Mouse (Mus musculus) small intestine, adult 2 months (tissue): ENCODE data around the gene P2rx7. TPM values are rescaled to one million over a fixed set of nuclear protein-coding genes. Genes with fewer than 3 reads are reported as not detected.

ENCODE experiments used
- H3K27ac ChIP-seq: fragments of 200-500 bp; 2 replicates; pipeline ENCODE4 v1.5.1; 2012; ENCODE audit warnings: low read depth, low read length, control low read depth, inconsistent platforms; ENCODE audit not compliant: insufficient read depth
- H3K27me3 ChIP-seq: fragments of 200-500 bp; 2 replicates; pipeline ENCODE4 v1.6.1; 2012; ENCODE audit warnings: mild to moderate bottlenecking, moderate library complexity, low read length, inconsistent platforms; ENCODE audit not compliant: control insufficient read depth, insufficient read depth
- H3K36me3 ChIP-seq: fragments of 200-500 bp; 2 replicates; pipeline ENCODE4 v1.6.1; 2012; ENCODE audit warnings: mild to moderate bottlenecking, low read length, control low read depth, inconsistent platforms; ENCODE audit not compliant: control insufficient read depth, insufficient read depth
- H3K4me1 ChIP-seq: fragments of 200-500 bp; 2 replicates; pipeline ENCODE4 v1.6.1; 2012; ENCODE audit warnings: low read length, inconsistent platforms, mixed read lengths; ENCODE audit not compliant: control insufficient read depth, insufficient read depth, insufficient read length
- H3K4me3 ChIP-seq: fragments of 200-500 bp; 2 replicates; pipeline ENCODE4 v1.5.1; 2012; ENCODE audit warnings: low read depth, mild to moderate bottlenecking, control low read depth, inconsistent platforms, low read length, moderate library complexity
- CTCF ChIP-seq: fragments of 200-500 bp; IDR thresholded peaks from 2 replicates; pipeline ENCODE4 v1.5.1; 2012; ENCODE audit warnings: low read depth, mild to moderate bottlenecking, control low read depth, inconsistent platforms, low read length, moderate library complexity, mixed read lengths; ENCODE audit not compliant: insufficient replicate concordance, insufficient read length; ENCODE audit errors: extremely low read depth
- POLR2A ChIP-seq: fragments of 200-500 bp; IDR thresholded peaks from 2 replicates; pipeline ENCODE4 v1.6.1; 2012; ENCODE audit warnings: low read depth, mild to moderate bottlenecking, control low read depth, inconsistent platforms, low read length, moderate library complexity
- WGBS: fragments of 180-500 bp; shearing (Covaris S2); methylation state at CpG from one replicate; pipeline ENCODE4 v1.1.7; 2018; 5-methylcytosine and 5-hydroxymethylcytosine counted together
- polyA plus RNA-seq: library from polyadenylated mRNA; depleted of rRNA; stranded (reverse); fragments of >200 nt; gene quantifications from 2 replicates; pipeline ENCODE4 v1.2.3, GENCODE M21; 2012

P2rx7 gene
- polyA plus RNA-seq, 1 experiment, result 24.3 TPM

- H3K4me3 ChIP-seq, result no peak overlapping the region
- H3K27me3 ChIP-seq, result no peaks in the 10 kb centered on the region
- 94% methylated on average over 5 of the region's 5 CpGs for WGBS
- H3K4me1 ChIP-seq, result no peaks in the 10 kb centered on the region
- no peak overlapping the region for H3K27ac ChIP-seq
- no peaks in the 10 kb centered on the region for H3K36me3 ChIP-seq
- TF ChIP-seq POLR2A (no peak), CTCF (no peak)
Measured at GRCm38 (mm10) chr5:122672298-122672697, 28.6 kb downstream of the P2rx7 start.

- Histone ChIP-seq H3K36me3 (no peaks in the 10 kb centered on the region), H3K4me3 (no peak overlapping the region), H3K4me1 (no peaks in the 10 kb centered on the region), H3K27ac (no peak overlapping the region), H3K27me3 (no peaks in the 10 kb centered on the region)
- no peak for TF ChIP-seq POLR2A
- TF ChIP-seq CTCF, result no peak
- WGBS, result 83% methylated on average over 8 of the region's 8 CpGs
Measured at GRCm38 (mm10) chr5:122676002-122676401, 32.3 kb downstream of the P2rx7 start.

GRCm38 (mm10) chr5:122677983-122678382 lies 34.3 kb downstream of the P2rx7 start:
- Histone ChIP-seq H3K27me3 (no peaks in the 10 kb centered on the region), H3K4me3 (no peak overlapping the region), H3K36me3 (0 out of 2 replicates have a peak, but pooled peaks cover 3% of the 10 kb centered on the region), H3K27ac (no peak overlapping the region), H3K4me1 (no peaks in the 10 kb centered on the region)
- 87% methylated on average over 9 of the region's 9 CpGs for WGBS
- TF ChIP-seq POLR2A, result no peak
- TF ChIP-seq CTCF, result no peak

GRCm38 (mm10) chr5:122679881-122680280 lies 36.2 kb downstream of the P2rx7 start:
- Histone ChIP-seq H3K27me3 (no peaks in the 10 kb centered on the region), H3K4me1 (no peaks in the 10 kb centered on the region), H3K27ac (no peak overlapping the region), H3K36me3 (0 out of 2 replicates have a peak, but pooled peaks cover 3% of the 10 kb centered on the region), H3K4me3 (no peak overlapping the region)
- TF ChIP-seq CTCF, result no peak
- TF ChIP-seq POLR2A, result no peak
- 84% methylated on average over 8 of the region's 8 CpGs for WGBS

- WGBS, result 89% methylated on average over 12 of the region's 12 CpGs
- Histone ChIP-seq H3K4me3 (no peak overlapping the region), H3K27ac (no peak overlapping the region), H3K4me1 (no peaks in the 10 kb centered on the region), H3K27me3 (no peaks in the 10 kb centered on the region), H3K36me3 (0 out of 2 replicates have a peak, but pooled peaks cover 3% of the 10 kb centered on the region)
- TF ChIP-seq CTCF (no peak), POLR2A (no peak)
Measured at GRCm38 (mm10) chr5:122681276-122681675, 37.6 kb downstream of the P2rx7 start.

GRCm38 (mm10) chr5:122683926-122684325 lies 40.2 kb downstream of the P2rx7 start:
- TF ChIP-seq CTCF (no peak), POLR2A (no peak)
- 79% methylated on average over 10 of the region's 10 CpGs for WGBS
- H3K4me1 ChIP-seq, result no peaks in the 10 kb centered on the region
- H3K4me3 ChIP-seq, result no peak overlapping the region
- H3K27me3 ChIP-seq, result no peaks in the 10 kb centered on the region
- H3K27ac ChIP-seq, result peak overlapping the region; percentile 46; the same call in 1 of the 2 replicates
- H3K36me3 ChIP-seq, result 0 out of 2 replicates have a peak, but pooled peaks cover 3% of the 10 kb centered on the region

GRCm38 (mm10) chr5:122687391-122687790 lies 43.7 kb downstream of the P2rx7 start:
- no peak for TF ChIP-seq POLR2A
- no peak for TF ChIP-seq CTCF
- H3K27me3 ChIP-seq, result no peaks in the 10 kb centered on the region
- no peaks in the 10 kb centered on the region for H3K36me3 ChIP-seq
- peaks cover 10% of the 10 kb centered on the region; the same call in 1 of the 2 replicates for H3K4me1 ChIP-seq
- no peak overlapping the region for H3K27ac ChIP-seq
- no peak overlapping the region for H3K4me3 ChIP-seq
- 81% methylated on average over 4 of the region's 4 CpGs for WGBS

GRCm38 (mm10) chr5:122689153-122689552 lies 45.4 kb downstream of the P2rx7 start:
- Histone ChIP-seq H3K4me1 (peaks cover 17% of the 10 kb centered on the region), H3K4me3 (no peak overlapping the region), H3K27me3 (no peaks in the 10 kb centered on the region), H3K27ac (peak overlapping the region; percentile 40), H3K36me3 (no peaks in the 10 kb centered on the region)
- 65% methylated on average over 7 of the region's 7 CpGs for WGBS
- TF ChIP-seq POLR2A, result no peak
- TF ChIP-seq CTCF, result no peak
